Mouse (Mus musculus) left cerebral cortex, postnatal 10 days (tissue): ENCODE data around the gene Gpr4. TPM values are rescaled to one million over a fixed set of nuclear protein-coding genes. Genes with fewer than 3 reads are reported as not detected.

ENCODE experiments used
- DNase-seq, 2 experiments: peaks; one replicate each; pipeline ENCODE4 v3.0.0; 2021 to 2022; ENCODE audit warnings: low spot score in 2 of 2, mixed read lengths in 1 of 2; ENCODE audit errors: extremely low spot score in 1 of 2
- intact Hi-C: fragments of 180-260 bp; cut with DNase I; formaldehyde crosslinking; loops from one replicate; pipeline ENCODE4 v1.15.1; 2025
- total RNA-seq, 2 experiments: library from RNA; stranded (reverse); gene quantifications; 2 replicates each; pipeline ENCODE4 v1.2.3; 2021

Gene Gpr4
- total RNA-seq, 2 experiments from 2014 or later, result 4.8 to 5.0 TPM

GRCm38 (mm10) chr7:19222189-19222588, 9.9 kb downstream of the Gpr4 start:
- no peak for DNase-seq
- intact Hi-C loops, result no loop called here

GRCm38 (mm10) chr7:19222875-19223274, 10.5 kb downstream of the Gpr4 start:
- intact Hi-C loops, result no loop called here
- no peak for DNase-seq

- peak in 1 of 2 experiments; percentile 27 for DNase-seq
- intact Hi-C loops, result no loop called here
Measured at GRCm38 (mm10) chr7:19224933-19225332, 12.6 kb downstream of the Gpr4 start.

- intact Hi-C loops, result no loop called here
- peak; percentile 42 to 75 for DNase-seq
Measured at GRCm38 (mm10) chr7:19226817-19227797, 14.8 kb downstream of the Gpr4 start.

GRCm38 (mm10) chr7:19227883-19228792, 15.8 kb downstream of the Gpr4 start, which contains the start of gene Opa3:
TSS of gene Opa3 (plus strand) at chr7:19228334.
- DNase-seq, result peak; percentile 100
- intact Hi-C loops, result no loop called here

GRCm38 (mm10) chr7:19228793-19229148, 16.4 kb downstream of the Gpr4 start:
- DNase-seq, result no peak
- intact Hi-C loops, result no loop called here

- no peak for DNase-seq
- intact Hi-C loops, result no loop called here
Measured at GRCm38 (mm10) chr7:19229404-19229803, 17.1 kb downstream of the Gpr4 start.

GRCm38 (mm10) chr7:19230041-19230580, 17.8 kb downstream of the Gpr4 start:
- intact Hi-C loops, result no loop called here
- DNase-seq, result no peak

- intact Hi-C loops, result no loop called here
- no peak for DNase-seq
Measured at GRCm38 (mm10) chr7:19230899-19231298, 18.6 kb downstream of the Gpr4 start.

GRCm38 (mm10) chr7:19231849-19232248, 19.5 kb downstream of the Gpr4 start:
- no peak for DNase-seq
- intact Hi-C loops, result no loop called here

GRCm38 (mm10) chr7:19234652-19235051, 22.3 kb downstream of the Gpr4 start:
- intact Hi-C loops, result loop anchor here (5.0 kb wide), 2 partner anchors 48 to 108 kb away; partner anchors contain the start of genes Ercc1, Ppm1n and Rtn2
- no peak for DNase-seq

- intact Hi-C loops, result loop anchor here (5.0 kb wide), 2 partner anchors 47 to 107 kb away; partner anchors contain the start of genes Ercc1, Ppm1n and Rtn2
- no peak for DNase-seq
Measured at GRCm38 (mm10) chr7:19235092-19235671, 22.8 kb downstream of the Gpr4 start.

GRCm38 (mm10) chr7:19236411-19236810, 24.1 kb downstream of the Gpr4 start:
- intact Hi-C loops, result loop anchor here (5.0 kb wide), 2 partner anchors 46 to 106 kb away; partner anchors contain the start of genes Ercc1, Ppm1n and Rtn2
- peak in 1 of 2 experiments; percentile 30 for DNase-seq

- intact Hi-C loops, result loop anchor here (5.0 kb wide), 2 partner anchors 44 to 104 kb away; partner anchors contain the start of genes Ercc1, Ppm1n and Rtn2
Measured at GRCm38 (mm10) chr7:19238344-19238743, 26.0 kb downstream of the Gpr4 start.

GRCm38 (mm10) chr7:19239423-19239822, 27.1 kb downstream of the Gpr4 start:
- intact Hi-C loops, result loop anchor here (5.0 kb wide), 2 partner anchors 43 to 103 kb away; partner anchors contain the start of genes Ercc1, Ppm1n and Rtn2

More at GRCm38 (mm10) chr7:19238344-19238743, 26.0 kb downstream of the Gpr4 start:
- no peak for DNase-seq

GRCm38 (mm10) chr7:19239986-19240385, 27.6 kb downstream of the Gpr4 start:
- intact Hi-C loops, result loop anchor here (5.0 kb wide), 2 partner anchors 42 to 102 kb away; partner anchors contain the start of genes Ercc1, Ppm1n and Rtn2

More at GRCm38 (mm10) chr7:19239423-19239822, 27.1 kb downstream of the Gpr4 start:
- DNase-seq, result peak; percentile 88 to 89

GRCm38 (mm10) chr7:19240905-19241463, 28.6 kb downstream of the Gpr4 start:
- DNase-seq, result no peak
- intact Hi-C loops, result no loop called here

More at GRCm38 (mm10) chr7:19239986-19240385, 27.6 kb downstream of the Gpr4 start:
- DNase-seq, result no peak

GRCm38 (mm10) chr7:19242005-19242404, 29.7 kb downstream of the Gpr4 start:
- intact Hi-C loops, result no loop called here
- DNase-seq, result no peak
